Mouse (Mus musculus) activated CD4-positive, CD25-positive, alpha-beta regulatory T cell, adult 4 months (primary cell): ENCODE results near the gene Ncam2. TPM values are rescaled to one million over a fixed set of nuclear protein-coding genes. Genes with fewer than 3 reads are reported as not detected.

Experiments used
- ATAC-seq: one replicate; pipeline ENCODE4 v1.8.0; 2017
- polyA plus RNA-seq, 2 experiments: library from polyadenylated mRNA; unstranded; fragments of 100-300 nt; shearing (Covaris generic); gene quantifications; one replicate each; pipeline ENCODE4 v1.2.1; 2017

Ncam2 gene
- polyA plus RNA-seq, 2 experiments from 2014 or later: not detected

DNA sequence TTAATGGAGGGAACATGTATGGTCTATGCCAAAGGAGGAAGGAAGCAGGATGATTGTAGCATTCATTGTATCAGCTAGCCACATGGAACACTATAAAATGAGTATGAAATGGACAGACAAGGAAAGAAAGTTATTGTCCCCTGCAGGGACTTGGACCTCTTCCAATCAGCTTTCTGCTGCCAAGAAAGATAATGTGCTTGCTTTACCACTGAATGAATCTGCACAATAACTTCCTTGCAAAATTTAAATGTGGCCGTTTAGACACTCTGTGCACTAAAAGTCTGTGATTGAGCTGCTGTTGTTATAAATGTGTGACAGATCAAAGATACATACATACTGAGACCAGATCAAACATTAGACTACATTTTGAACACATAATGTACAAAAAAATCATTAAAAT lies 451.1 kb downstream of the Ncam2 start:
- no peak for ATAC-seq

DNA sequence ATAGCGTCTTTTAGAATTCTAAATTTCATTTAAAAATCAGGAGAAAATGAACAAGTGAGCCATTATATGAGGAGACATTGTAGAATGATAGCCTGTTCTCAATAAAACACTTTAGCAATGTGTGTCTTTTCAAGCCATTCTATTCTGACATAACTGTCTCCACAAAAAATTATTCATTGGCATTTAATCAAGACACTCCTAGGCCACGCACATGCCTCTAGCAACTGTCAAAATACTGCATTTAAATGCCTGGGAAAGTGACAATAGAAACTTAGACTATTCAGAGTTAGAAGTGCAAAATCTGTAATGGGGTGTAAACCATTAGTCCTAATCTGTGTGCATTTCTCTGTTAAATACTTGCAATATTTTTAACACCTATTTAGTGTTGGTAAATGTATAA lies 456.1 kb downstream of the Ncam2 start:
- ATAC-seq: no peak

DNA sequence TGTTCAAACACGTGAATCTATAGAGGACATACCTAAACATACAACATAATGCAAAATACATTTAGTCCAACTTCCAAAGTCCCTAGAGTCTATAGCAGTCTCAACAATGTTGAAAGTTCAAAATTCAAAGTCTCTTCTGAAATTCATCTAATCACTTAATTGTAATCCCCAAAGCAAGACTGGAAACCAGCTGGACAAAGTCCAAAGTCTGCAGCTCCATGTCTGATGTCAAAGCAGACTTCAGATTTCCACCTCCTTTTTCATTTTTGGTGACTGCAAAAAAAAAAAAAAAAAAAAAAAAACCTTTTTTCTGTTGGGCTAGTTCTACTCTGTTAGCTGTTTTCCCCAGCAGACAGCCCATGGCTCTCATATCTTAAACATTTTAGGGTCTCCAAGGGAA lies 473.4 kb downstream of the Ncam2 start:
- ATAC-seq: no peak

- ATAC-seq: no peak
Measured at GRCm38 (mm10) chr16:81675546-81675945, 475.0 kb downstream of the Ncam2 start.
